Comparison of ENCODE assay signal across 21 mouse cellular contexts in the genomic region with DNA sequence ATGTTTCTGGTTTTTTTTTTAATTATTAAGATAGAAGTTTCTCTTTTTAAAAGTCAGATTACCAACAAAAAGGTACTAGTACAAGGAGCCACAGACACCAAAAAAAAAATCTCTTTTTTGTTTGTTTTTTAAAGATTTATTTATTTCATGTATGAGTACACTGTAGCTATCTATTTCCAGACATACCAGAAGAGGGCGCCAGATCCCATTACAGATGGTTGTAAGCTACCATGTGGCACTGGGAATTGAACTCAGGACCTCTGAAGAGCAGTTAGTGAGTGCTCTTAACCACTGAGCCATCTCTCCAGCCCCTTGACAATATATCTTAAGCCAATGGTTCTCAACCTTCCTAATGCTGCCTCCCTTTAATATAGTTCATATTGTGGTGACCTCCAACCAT. TPM values are rescaled to one million over a fixed set of nuclear protein-coding genes. Genes with fewer than 3 reads are reported as not detected.
DNase-seq lines count a peak whose midpoint lies in the region; ATAC-seq and TF ChIP-seq lines count a peak whose summit lies in the region.
"Had no signal": no experiment of that assay in that cellular context is flagged by ENCODE, and none has a peak within 500 bp of the region (broad histone marks: within the 10 kb centered on the region; RNA-seq: fewer than 3 reads in every experiment).

No protein-coding gene starts in this region.

- DNase-seq in liver, postnatal 0 days, result no peak
- no peak for DNase-seq in liver
- peak; percentile 39 for DNase-seq in MEL (ENCODE audit: low read depth, low spot score)
- DNase-seq in stomach, postnatal 0 days (ENCODE audit: low spot score), result no peak
- no peak for DNase-seq in thymus, postnatal 10 days (ENCODE audit: low spot score in 2 of 2)
- DNase-seq: adrenal gland, postnatal 10 days; cerebellum, adult 11 months; cerebellum, adult 8-10 months; cerebellum, postnatal 14 days; embryo, embryonic 11 days; gastrocnemius, postnatal 36 days; heart, postnatal 10 days; heart, postnatal 4 days had no signal

- no peak for ATAC-seq in intestine, postnatal 0 days
- no peak for ATAC-seq in intestine, embryonic 15.5 days
- no peak for ATAC-seq in liver, postnatal 0 days
- no peak for ATAC-seq in stomach, postnatal 0 days (ENCODE audit: low FRiP score, low TSS enrichment)
- ATAC-seq: forebrain, embryonic 15.5 days had no signal

- no peaks in the 10 kb centered on the region for H3K4me1 ChIP-seq in intestine, postnatal 0 days (replicated peaks; ENCODE audit: control insufficient read depth, insufficient read depth, low read length)
- no peaks in the 10 kb centered on the region for H3K4me1 ChIP-seq in intestine, embryonic 15.5 days (replicated peaks)
- H3K4me1 ChIP-seq in liver, postnatal 0 days (ENCODE audit: insufficient read depth), result no peaks in the 10 kb centered on the region
- H3K4me1 ChIP-seq in MEL (ENCODE audit: control insufficient read depth in 1 of 2, insufficient read depth in 2 of 2, low read length in 2 of 2), result peaks cover 4 to 14% of the 10 kb centered on the region in 2 experiments
- H3K4me1 ChIP-seq in stomach, postnatal 0 days (replicated peaks; ENCODE audit: control insufficient read depth, insufficient read depth), result no peaks in the 10 kb centered on the region
- H3K4me1 ChIP-seq: embryonic facial prominence, embryonic 15.5 days; forebrain, embryonic 15.5 days; heart, embryonic 10.5 days; hindbrain, embryonic 12.5 days had no signal

- H3K4me2 ChIP-seq in intestine, postnatal 0 days (replicated peaks; ENCODE audit: low read depth), result no peak overlapping the region
- H3K4me2 ChIP-seq in intestine, embryonic 15.5 days (replicated peaks), result no peak overlapping the region
- H3K4me2 ChIP-seq in liver, postnatal 0 days (ENCODE audit: low read depth, low read length), result no peak overlapping the region
- no peak overlapping the region for H3K4me2 ChIP-seq in stomach, postnatal 0 days (replicated peaks; ENCODE audit: low read depth)
- H3K4me2 ChIP-seq: embryonic facial prominence, embryonic 15.5 days; forebrain, embryonic 15.5 days; hindbrain, embryonic 12.5 days had no signal

- TF ChIP-seq POLR2A in MEL (IDR thresholded peaks at IDR 0.05; ENCODE audit: control insufficient read depth in 1 of 2, insufficient read depth in 1 of 2, low read depth in 1 of 2, low read length in 2 of 2, poor library complexity in 1 of 2), result no peak

- no peak for TF ChIP-seq EP300 in liver, postnatal 0 days (IDR thresholded peaks at IDR 0.05; ENCODE audit: low read depth)
- TF ChIP-seq EP300 in MEL (IDR thresholded peaks at IDR 0.05; ENCODE audit: low read depth in 1 of 2, low read length in 2 of 2), result no peak
- no peak for TF ChIP-seq EP300 in stomach, postnatal 0 days (optimal IDR thresholded peaks at IDR 0.05)

- H3K79me2 ChIP-seq in MEL (ENCODE audit: control insufficient read depth, insufficient read depth, low read length, poor library complexity), result no peaks in the 10 kb centered on the region

- H3K4me3 ChIP-seq in intestine, postnatal 0 days (ENCODE audit: low read depth, low read length), result no peak overlapping the region
- no peak overlapping the region for H3K4me3 ChIP-seq in intestine, embryonic 15.5 days (replicated peaks)
- no peak overlapping the region for H3K4me3 ChIP-seq in liver, postnatal 0 days (ENCODE audit: low read depth, low read length)
- no peak overlapping the region for H3K4me3 ChIP-seq in MEL (ENCODE audit: control insufficient read depth in 1 of 2, insufficient read depth in 1 of 2, low read depth in 2 of 2, low read length in 2 of 2)
- no peak overlapping the region for H3K4me3 ChIP-seq in stomach, postnatal 0 days (ENCODE audit: low read depth, low read length)
- H3K4me3 ChIP-seq: embryonic facial prominence, embryonic 15.5 days; erythroblast, embryonic 14.5 days; forebrain, embryonic 10.5 days; forebrain, embryonic 15.5 days; heart, embryonic 10.5 days; hindbrain, embryonic 12.5 days had no signal

- no peak overlapping the region for H3K27ac ChIP-seq in intestine, postnatal 0 days (ENCODE audit: low read depth, low read length)
- H3K27ac ChIP-seq in intestine, embryonic 15.5 days, result no peak overlapping the region
- H3K27ac ChIP-seq in liver, postnatal 0 days (ENCODE audit: low read depth), result no peak overlapping the region
- no peak overlapping the region for H3K27ac ChIP-seq in MEL (ENCODE audit: control insufficient read depth, low read depth, low read length)
- no peak overlapping the region for H3K27ac ChIP-seq in stomach, postnatal 0 days (replicated peaks)
- H3K27ac ChIP-seq: embryonic facial prominence, embryonic 15.5 days; forebrain, embryonic 10.5 days; forebrain, embryonic 15.5 days; heart, embryonic 10.5 days; hindbrain, embryonic 12.5 days had no signal

- peak; percentile 41 for TF ChIP-seq CTCF in intestine, postnatal 0 days (IDR thresholded peaks at IDR 0.05; ENCODE audit: low read depth)
- TF ChIP-seq CTCF in liver, postnatal 0 days (IDR thresholded peaks at IDR 0.05; ENCODE audit: low read depth), result peak; percentile 31; the same call in 1 of the 2 replicates
- TF ChIP-seq CTCF in MEL (IDR thresholded peaks at IDR 0.05 in 2 of 3, conservative IDR thresholded peaks at IDR 0.05 in 1 of 3; ENCODE audit: control insufficient read depth in 1 of 3, insufficient read depth in 1 of 3, low read depth in 2 of 3, low read length in 3 of 3, poor library complexity in 1 of 3, severe bottlenecking in 1 of 3), result peak in 2 of 3 experiments; percentile 44 to 52; a peak in 5 of 6 replicates
- TF ChIP-seq CTCF in stomach, postnatal 0 days (IDR thresholded peaks at IDR 0.05; ENCODE audit: low read depth), result peak; percentile 24

- 44% methylated on average over 1 of the region's 1 CpGs for WGBS in intestine, postnatal 0 days
- WGBS in intestine, embryonic 15.5 days, result 52% methylated on average over 1 of the region's 1 CpGs
- 55% methylated on average over 1 of the region's 1 CpGs for WGBS in liver, postnatal 0 days (ENCODE audit: insufficient replicate concordance)
- 38% methylated on average over 1 of the region's 1 CpGs for WGBS in stomach, postnatal 0 days

- TF ChIP-seq RAD21 in MEL (IDR thresholded peaks at IDR 0.05; ENCODE audit: low read depth, low read length), result peak; percentile 10

- H3K9ac ChIP-seq in intestine, postnatal 0 days (ENCODE audit: low read depth, low read length), result no peak overlapping the region
- no peak overlapping the region for H3K9ac ChIP-seq in intestine, embryonic 15.5 days
- no peak overlapping the region for H3K9ac ChIP-seq in liver, postnatal 0 days (replicated peaks)
- H3K9ac ChIP-seq in MEL (ENCODE audit: control insufficient read depth, low read depth, low read length, poor library complexity, severe bottlenecking), result no peak overlapping the region
- H3K9ac ChIP-seq in stomach, postnatal 0 days (ENCODE audit: low read length), result no peak overlapping the region
- H3K9ac ChIP-seq: embryonic facial prominence, embryonic 15.5 days; forebrain, embryonic 15.5 days; hindbrain, embryonic 12.5 days had no signal

- no peaks in the 10 kb centered on the region for H3K9me3 ChIP-seq in intestine, postnatal 0 days (ENCODE audit: control insufficient read depth)
- H3K9me3 ChIP-seq in intestine, embryonic 15.5 days, result no peaks in the 10 kb centered on the region
- H3K9me3 ChIP-seq in liver, postnatal 0 days (ENCODE audit: low read length), result peaks cover 3% of the 10 kb centered on the region; the same call in 1 of the 2 replicates
- no peaks in the 10 kb centered on the region for H3K9me3 ChIP-seq in MEL (replicated peaks; ENCODE audit: insufficient read depth, low read length)
- H3K9me3 ChIP-seq in stomach, postnatal 0 days (ENCODE audit: control insufficient read depth, low read length), result no peaks in the 10 kb centered on the region
- H3K9me3 ChIP-seq: embryonic facial prominence, embryonic 15.5 days; forebrain, embryonic 15.5 days; heart, embryonic 10.5 days had no signal

- no peaks in the 10 kb centered on the region for H3K27me3 ChIP-seq in intestine, postnatal 0 days (replicated peaks; ENCODE audit: control insufficient read depth, insufficient read depth, low read length)
- H3K27me3 ChIP-seq in intestine, embryonic 15.5 days (replicated peaks), result no peaks in the 10 kb centered on the region
- no peaks in the 10 kb centered on the region for H3K27me3 ChIP-seq in liver, postnatal 0 days (ENCODE audit: insufficient read depth, low read length)
- H3K27me3 ChIP-seq in MEL (ENCODE audit: control insufficient read depth in 1 of 2, insufficient read depth in 2 of 2, low read length in 2 of 2), result no peaks in the 10 kb centered on the region
- H3K27me3 ChIP-seq in stomach, postnatal 0 days (ENCODE audit: control insufficient read depth, insufficient read depth, low read length), result no peaks in the 10 kb centered on the region
- H3K27me3 ChIP-seq: embryonic facial prominence, embryonic 15.5 days; forebrain, embryonic 15.5 days; hindbrain, embryonic 12.5 days had no signal

- no peaks in the 10 kb centered on the region for H3K36me3 ChIP-seq in intestine, postnatal 0 days (ENCODE audit: control insufficient read depth, insufficient read depth)
- H3K36me3 ChIP-seq in intestine, embryonic 15.5 days, result no peaks in the 10 kb centered on the region
- H3K36me3 ChIP-seq in liver, postnatal 0 days (replicated peaks; ENCODE audit: insufficient read depth, low read length), result no peaks in the 10 kb centered on the region
- H3K36me3 ChIP-seq in MEL (ENCODE audit: control insufficient read depth in 1 of 2, insufficient read depth in 2 of 2, low read length in 2 of 2), result peaks cover 0 to 16% of the 10 kb centered on the region in 2 experiments; a peak in 2 of 4 replicates
- H3K36me3 ChIP-seq in stomach, postnatal 0 days (ENCODE audit: control insufficient read depth, insufficient read depth, low read length), result no peaks in the 10 kb centered on the region
- H3K36me3 ChIP-seq: embryonic facial prominence, embryonic 15.5 days; forebrain, embryonic 10.5 days; forebrain, embryonic 15.5 days; heart, embryonic 10.5 days; hindbrain, embryonic 12.5 days had no signal

RNA-seq across cellular contexts. Expression of a gene that starts 6.4 kb away (rescaled TPM):
- 440 and 508 TPM in 2 replicates for polyA plus RNA-seq in intestine, postnatal 0 days (2015; fragmentation: Nextera tagmentation; extraction: Ambion mirVana)
- 638 and 715 TPM in 2 replicates for polyA plus RNA-seq in intestine, embryonic 15.5 days (2015; fragmentation: Nextera tagmentation; extraction: Ambion mirVana)
- polyA plus RNA-seq in liver, postnatal 0 days (2015; fragmentation: Nextera tagmentation; extraction: Ambion mirVana), result 368 and 376 TPM in 2 replicates
- 413 and 419 TPM in 2 replicates for total RNA-seq in MEL (2012; rRNA removed)
- 100 to 1,000 TPM in 1 of 2 experiments, not detected in 1; 291 TPM for polyA plus RNA-seq in MEL (2012; ENCODE audit: insufficient read depth in 1 of 2, insufficient read length in 2 of 2, low read depth in 1 of 2, low replicate concordance in 2 of 2, missing spikeins in 1 of 2)
- 827 and 843 TPM in 2 replicates for polyA plus RNA-seq in stomach, postnatal 0 days (2015; fragmentation: Nextera tagmentation; extraction: Ambion mirVana)

RNA-seq across cellular contexts. Expression of a gene that starts 15.9 kb away (rescaled TPM):
- 0.98 and 1.4 TPM in 2 replicates for polyA plus RNA-seq in intestine, postnatal 0 days (2015; fragmentation: Nextera tagmentation; extraction: Ambion mirVana)
- polyA plus RNA-seq in intestine, embryonic 15.5 days (2015; fragmentation: Nextera tagmentation; extraction: Ambion mirVana), result 1.1 and 1.4 TPM in 2 replicates
- 13.4 and 13.7 TPM in 2 replicates for polyA plus RNA-seq in liver, postnatal 0 days (2015; fragmentation: Nextera tagmentation; extraction: Ambion mirVana)
- 7.1 and 10.1 TPM in 2 replicates for total RNA-seq in MEL (2012; rRNA removed)
- under 1 TPM in 1 of 2 experiments, not detected in 1; 0.43 TPM for polyA plus RNA-seq in MEL (2012; ENCODE audit: insufficient read depth in 1 of 2, insufficient read length in 2 of 2, low read depth in 1 of 2, low replicate concordance in 2 of 2, missing spikeins in 1 of 2)
- 1.5 TPM in 2 replicates for polyA plus RNA-seq in stomach, postnatal 0 days (2015; fragmentation: Nextera tagmentation; extraction: Ambion mirVana)
